Mouse (Mus musculus) E14TG2a.4 (cell line): Measurements from ENCODE around the gene Sgpp2.

Experiments
- H3K27me3 ChIP-seq: 2 replicates; pipeline ENCODE4 v1.6.1; 2014; ENCODE audit warnings: low read length, control low read depth; ENCODE audit not compliant: insufficient read depth
- H3K36me3 ChIP-seq: 2 replicates; pipeline ENCODE4 v1.6.1; 2014; ENCODE audit warnings: low read length, control low read depth; ENCODE audit not compliant: insufficient read depth
- H3K4me1 ChIP-seq: replicated peaks from 2 replicates; pipeline ENCODE4 v1.6.1; 2014; ENCODE audit warnings: low read depth, low read length, control low read depth
- H3K4me3 ChIP-seq: replicated peaks from 2 replicates; pipeline ENCODE4 v1.5.1; 2014; ENCODE audit warnings: mild to moderate bottlenecking, low read length
- H3K9me3 ChIP-seq: 2 replicates; pipeline ENCODE4 v1.6.1; 2014; ENCODE audit warnings: low read length, control low read depth
- CTCF ChIP-seq: conservative IDR thresholded peaks from 2 replicates; pipeline ENCODE4 v1.5.1; 2014; ENCODE audit warnings: low read length
- NANOG ChIP-seq: IDR thresholded peaks from 2 replicates; pipeline ENCODE4 v1.6.1; 2014; ENCODE audit warnings: borderline replicate concordance, low read length, mixed read lengths
- POU5F1 ChIP-seq: IDR thresholded peaks from 2 replicates; pipeline ENCODE4 v1.6.1; 2014; ENCODE audit warnings: low read length, borderline replicate concordance

Sgpp2 gene

DNA sequence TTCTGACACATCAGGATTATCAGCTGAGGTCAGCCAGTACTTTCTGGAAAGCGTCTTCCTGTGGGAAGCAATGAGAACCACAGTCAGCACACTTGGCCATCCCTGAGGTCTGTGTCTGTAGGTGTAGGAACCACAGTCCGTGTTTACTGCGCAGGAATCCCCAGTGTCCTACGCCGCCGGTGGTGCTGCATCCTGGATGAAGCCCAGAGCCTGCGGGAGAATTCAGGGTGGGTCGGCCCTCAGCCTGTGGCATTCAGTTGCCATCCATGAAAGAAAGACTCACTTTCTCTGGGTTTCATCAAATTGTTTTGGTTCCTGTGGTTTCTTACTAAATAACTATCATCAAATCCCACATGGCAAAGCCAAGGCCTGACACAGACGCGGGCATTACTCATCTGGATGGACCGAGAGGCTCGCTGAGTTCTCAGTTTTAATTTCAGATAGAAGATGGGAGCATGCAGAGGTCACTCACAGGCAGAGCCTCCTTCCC is 37.2 kb downstream of the Sgpp2 start:
- Histone ChIP-seq H3K36me3 (no peaks in the 10 kb centered on the region), H3K4me3 (no peak overlapping the region), H3K4me1 (no peaks in the 10 kb centered on the region), H3K9me3 (no peaks in the 10 kb centered on the region), H3K27me3 (peaks cover 5% of the 10 kb centered on the region; the same call in 1 of the 2 replicates)
- no peak for TF ChIP-seq NANOG
- TF ChIP-seq POU5F1, result no peak
- no peak for TF ChIP-seq CTCF

DNA sequence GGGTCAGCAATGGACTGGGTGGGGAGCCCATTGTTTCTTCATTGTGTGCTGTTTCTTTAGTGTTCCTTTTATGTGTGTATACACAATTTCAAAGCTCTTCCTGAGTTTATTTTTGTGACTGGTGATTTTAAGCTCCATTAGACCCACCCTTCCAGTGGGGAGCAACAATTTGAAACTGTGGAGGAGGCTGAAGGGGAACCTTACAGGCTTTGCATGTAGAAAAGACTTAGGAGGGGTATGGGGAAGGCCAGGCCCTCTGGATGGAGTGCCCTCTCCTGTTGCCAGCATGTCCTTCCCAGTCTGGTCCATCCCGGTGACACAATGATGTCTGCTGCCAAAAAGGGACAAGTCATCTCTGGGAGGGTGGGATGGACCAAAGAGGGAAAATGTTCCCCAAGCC is 39.1 kb downstream of the Sgpp2 start:
- no peaks in the 10 kb centered on the region for H3K9me3 ChIP-seq
- peaks cover 5% of the 10 kb centered on the region; the same call in 1 of the 2 replicates for H3K27me3 ChIP-seq
- TF ChIP-seq POU5F1, result no peak
- TF ChIP-seq CTCF, result no peak
- H3K4me3 ChIP-seq, result no peak overlapping the region
- H3K4me1 ChIP-seq, result no peaks in the 10 kb centered on the region
- H3K36me3 ChIP-seq, result no peaks in the 10 kb centered on the region

DNA sequence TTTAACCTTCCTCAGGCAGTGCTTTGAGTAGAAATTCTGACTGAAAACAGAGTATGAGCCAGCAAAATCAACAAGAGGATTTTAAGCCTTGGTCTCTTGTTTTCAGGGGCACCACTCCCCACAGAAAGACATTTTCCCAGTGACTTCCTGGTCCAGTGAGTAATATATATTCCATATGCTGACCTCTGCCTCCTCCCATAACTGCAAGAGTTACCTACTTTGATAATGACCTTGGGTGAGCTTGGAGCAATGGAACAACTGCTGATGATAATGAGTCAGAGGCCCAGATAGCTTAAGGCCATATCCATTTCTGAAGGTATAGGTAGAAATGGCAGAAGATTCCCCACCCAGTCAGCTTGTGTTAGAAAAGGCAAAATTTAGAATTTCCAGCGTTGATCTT is 43.1 kb downstream of the Sgpp2 start:
- H3K4me1 ChIP-seq, result no peaks in the 10 kb centered on the region; the same call in 1 of the 2 replicates
- H3K27me3 ChIP-seq, result peaks cover 5% of the 10 kb centered on the region; the same call in 1 of the 2 replicates
- no peaks in the 10 kb centered on the region for H3K36me3 ChIP-seq
- TF ChIP-seq NANOG (no peak), POU5F1 (no peak), CTCF (no peak)
- H3K9me3 ChIP-seq, result no peaks in the 10 kb centered on the region
- no peak overlapping the region for H3K4me3 ChIP-seq

DNA sequence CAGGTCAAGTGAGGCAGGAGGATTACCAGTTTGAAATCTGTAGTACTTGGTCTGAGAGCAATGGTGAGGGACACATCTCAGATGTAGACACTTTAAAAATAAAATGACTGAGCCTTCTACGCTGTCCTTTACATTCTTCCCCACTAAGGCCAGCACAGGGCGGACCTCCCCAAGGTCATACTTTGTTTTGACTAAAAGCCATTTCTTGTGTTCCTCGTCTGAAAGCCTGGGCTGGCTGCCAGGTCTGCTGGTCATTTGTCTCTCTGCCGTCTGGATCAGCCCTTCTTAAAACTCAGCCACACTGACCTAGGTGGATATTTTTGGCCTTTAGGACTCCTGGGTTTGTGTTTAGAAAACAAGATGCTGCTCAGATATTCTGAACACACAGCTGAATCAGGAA is 45.0 kb downstream of the Sgpp2 start:
- no peaks in the 10 kb centered on the region for H3K27me3 ChIP-seq
- no peak for TF ChIP-seq NANOG
- H3K36me3 ChIP-seq, result no peaks in the 10 kb centered on the region
- H3K4me1 ChIP-seq, result no peaks in the 10 kb centered on the region; the same call in 1 of the 2 replicates
- no peak overlapping the region for H3K4me3 ChIP-seq
- no peaks in the 10 kb centered on the region for H3K9me3 ChIP-seq

DNA sequence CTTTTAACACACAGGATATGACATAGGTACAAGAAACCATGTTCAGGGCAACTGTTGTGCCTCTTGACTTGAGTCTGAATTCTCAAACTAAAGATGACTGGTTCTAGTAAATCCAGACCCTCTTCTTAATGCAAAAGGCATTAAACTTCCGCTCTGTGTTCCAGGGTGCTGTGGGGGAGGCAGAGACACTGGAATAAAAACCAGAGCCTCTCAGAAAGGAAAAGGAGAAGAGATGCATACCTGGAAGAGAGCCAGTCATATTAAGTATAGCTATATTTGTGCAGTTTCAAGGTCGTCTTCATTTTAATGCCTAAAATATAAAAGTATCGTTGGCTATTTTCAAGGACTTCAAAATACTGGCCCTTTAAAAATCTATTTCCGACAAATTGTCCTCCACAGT is 47.3 kb downstream of the Sgpp2 start:
- no peaks in the 10 kb centered on the region for H3K9me3 ChIP-seq
- no peaks in the 10 kb centered on the region for H3K36me3 ChIP-seq
- H3K4me3 ChIP-seq, result no peak overlapping the region
- H3K27me3 ChIP-seq, result no peaks in the 10 kb centered on the region
- no peaks in the 10 kb centered on the region; the same call in 1 of the 2 replicates for H3K4me1 ChIP-seq
- no peak for TF ChIP-seq CTCF
- TF ChIP-seq POU5F1, result no peak
- TF ChIP-seq NANOG, result no peak

DNA sequence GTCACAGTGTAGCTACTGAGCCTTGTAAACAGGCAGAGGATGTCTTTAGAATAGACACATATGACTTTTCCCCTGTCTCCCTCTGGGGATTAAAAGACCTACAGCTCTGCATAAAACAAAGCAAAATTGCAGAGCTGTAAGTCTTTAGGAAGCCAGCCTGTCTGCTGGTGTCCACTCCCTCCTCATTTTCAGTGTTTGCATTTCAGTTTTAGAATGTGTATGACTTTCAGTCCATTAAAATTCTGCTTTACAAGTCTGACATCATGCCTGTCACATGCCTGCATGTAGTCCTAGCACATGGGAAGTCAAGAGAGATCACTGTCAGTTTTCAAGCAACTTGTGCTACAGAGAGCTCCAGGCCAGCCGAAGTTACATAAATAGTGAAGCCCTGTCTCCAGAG is 47.7 kb downstream of the Sgpp2 start:
- Histone ChIP-seq H3K36me3 (no peaks in the 10 kb centered on the region), H3K4me1 (no peaks in the 10 kb centered on the region; the same call in 1 of the 2 replicates), H3K9me3 (no peaks in the 10 kb centered on the region), H3K27me3 (no peaks in the 10 kb centered on the region), H3K4me3 (no peak overlapping the region)
- TF ChIP-seq NANOG, result no peak

DNA sequence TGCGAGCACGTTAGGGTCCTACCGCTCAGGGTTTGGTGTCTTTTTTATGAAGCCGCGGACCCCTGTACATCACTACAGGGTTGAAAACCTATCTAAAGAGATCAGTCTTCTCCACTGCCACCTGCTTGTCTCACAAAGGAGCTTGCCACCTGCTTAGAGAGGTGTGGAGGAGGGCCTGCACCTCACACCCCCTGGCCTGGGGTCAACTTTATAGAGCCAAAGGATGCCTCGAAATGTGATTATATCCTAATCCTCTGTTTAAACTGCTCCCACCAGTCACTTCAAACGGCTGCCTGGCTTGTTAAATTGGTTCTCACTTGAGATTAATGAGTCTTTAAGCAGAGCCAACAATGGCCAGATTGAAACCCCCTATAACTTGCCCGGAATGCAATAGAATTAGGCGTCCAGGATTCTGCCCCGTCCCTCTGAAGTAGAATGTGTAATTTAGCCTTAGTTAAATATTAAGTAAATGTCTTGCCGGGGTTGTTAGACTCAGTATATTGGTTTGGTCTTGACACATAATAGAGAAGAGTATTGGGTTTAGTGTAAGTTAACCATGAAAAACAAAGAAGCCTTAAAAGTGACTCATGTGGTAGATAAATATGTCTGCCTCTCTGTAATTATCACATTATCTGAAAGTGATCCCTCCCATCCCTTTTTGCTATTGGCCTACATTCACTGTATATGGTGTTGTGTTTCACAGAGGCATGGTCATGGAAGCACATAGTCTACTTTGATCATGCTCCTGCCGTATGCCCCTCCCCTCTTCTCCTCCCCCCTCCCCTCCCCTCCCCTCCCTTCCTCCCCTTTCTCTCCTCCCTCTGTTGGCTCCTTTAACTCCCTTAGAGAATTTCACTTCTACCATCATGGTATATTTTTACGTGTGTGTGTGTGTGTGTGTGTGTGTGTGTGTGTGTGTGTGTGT is 54.1 kb downstream of the Sgpp2 start:
- Histone ChIP-seq H3K36me3 (no peaks in the 10 kb centered on the region), H3K9me3 (no peaks in the 10 kb centered on the region), H3K4me1 (peaks cover 11% of the 10 kb centered on the region; the same call in 1 of the 2 replicates), H3K4me3 (no peak overlapping the region), H3K27me3 (peaks cover 4% of the 10 kb centered on the region; the same call in 1 of the 2 replicates)
- no peak for TF ChIP-seq NANOG
- TF ChIP-seq POU5F1, result no peak
- TF ChIP-seq CTCF, result no peak

DNA sequence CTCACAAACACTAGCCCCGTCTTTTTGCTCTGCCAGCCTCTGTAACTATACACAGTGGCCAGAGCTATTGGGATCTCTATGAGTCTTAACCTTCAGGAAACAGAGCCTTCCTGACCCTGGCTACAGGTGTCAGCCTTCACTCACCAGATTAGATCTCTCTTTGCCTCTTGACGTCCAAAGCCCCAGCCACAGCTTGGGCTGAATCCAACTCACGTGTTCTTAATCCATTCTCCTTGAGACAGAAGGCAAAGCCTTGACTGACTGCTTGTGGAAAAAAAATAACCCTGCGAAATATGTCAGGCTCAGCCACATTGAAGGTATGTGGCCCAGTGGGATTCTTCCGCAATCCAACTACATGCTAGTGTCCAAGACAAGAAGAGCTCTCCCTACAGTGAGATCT is 57.7 kb downstream of the Sgpp2 start:
- peaks cover 11% of the 10 kb centered on the region; the same call in 1 of the 2 replicates for H3K4me1 ChIP-seq
- no peak overlapping the region for H3K4me3 ChIP-seq
- H3K36me3 ChIP-seq, result no peaks in the 10 kb centered on the region
- no peaks in the 10 kb centered on the region for H3K9me3 ChIP-seq
- TF ChIP-seq POU5F1 (no peak), NANOG (no peak), CTCF (no peak)
- H3K27me3 ChIP-seq, result peaks cover 4% of the 10 kb centered on the region; the same call in 1 of the 2 replicates

DNA sequence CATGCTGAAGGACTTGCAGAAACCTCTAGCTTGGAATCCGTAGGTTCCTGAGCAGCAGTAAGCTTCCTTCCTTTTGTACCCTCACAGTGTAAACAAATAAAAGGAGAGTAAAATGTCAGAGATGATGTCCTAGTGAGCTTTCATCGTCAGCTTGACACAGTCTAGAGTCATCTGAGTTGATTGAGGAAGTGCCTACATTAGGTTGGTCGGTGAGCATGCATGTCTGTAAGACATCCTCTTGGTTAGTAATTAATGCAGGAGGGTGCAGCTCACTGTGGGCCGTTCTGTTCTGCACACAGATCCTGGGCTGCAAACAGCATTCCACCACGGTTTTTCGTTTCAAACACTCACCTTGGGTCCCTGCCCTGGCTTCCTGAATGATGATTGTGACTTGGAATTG is 60.0 kb downstream of the Sgpp2 start:
- Histone ChIP-seq H3K27me3 (peaks cover 4% of the 10 kb centered on the region; the same call in 1 of the 2 replicates), H3K4me3 (no peak overlapping the region), H3K9me3 (no peaks in the 10 kb centered on the region), H3K36me3 (no peaks in the 10 kb centered on the region), H3K4me1 (peaks cover 11% of the 10 kb centered on the region; the same call in 1 of the 2 replicates)
- TF ChIP-seq POU5F1, result no peak
- TF ChIP-seq NANOG, result no peak
- TF ChIP-seq CTCF, result no peak
